Mouse (Mus musculus) cerebellum, adult (tissue): ENCODE measurements at regions not wholly inside any gene's neighbourhood (a gene's known extent, or its start where the extent isn't known, plus 50 kb on each side); places are given as distances from the start of the nearest gene placed in this dataset.

Source experiments
- ATAC-seq: cut with Nextera tagmentation; 2 replicates; pipeline ENCODE4 v1.9.2; 2017; ENCODE audit warnings: mild to moderate bottlenecking, moderate library complexity, mixed read lengths; ENCODE audit not compliant: insufficient number of reproducible peaks, low FRiP score, low TSS enrichment

GRCm38 (mm10) chr1:191486766-191487165 lies 83.7 kb upstream of the Ppp2r5a start:
- no peak for ATAC-seq

GRCm38 (mm10) chr1:191484726-191485425 lies 81.8 kb upstream of the Ppp2r5a start:
- ATAC-seq: peak; percentile 77

- no peak for ATAC-seq
These were observed 76.9 kb upstream of the Ppp2r5a start for GRCm38 (mm10) chr1:191479906-191480379.

- 0 out of 2 replicates have a peak, but pooled peaks have one; percentile 45 for ATAC-seq
These were observed 69.5 kb upstream of the Ppp2r5a start for GRCm38 (mm10) chr1:191472551-191472950.

- no peak for ATAC-seq
These were observed 68.4 kb upstream of the Ppp2r5a start for GRCm38 (mm10) chr1:191471489-191471888.

GRCm38 (mm10) chr1:191470190-191470985 lies 67.3 kb upstream of the Ppp2r5a start:
- no peak for ATAC-seq

- no peak for ATAC-seq
These were observed 65.9 kb upstream of the Ppp2r5a start for GRCm38 (mm10) chr1:191468837-191469529.

- no peak for ATAC-seq
These were observed 63.2 kb upstream of the Ppp2r5a start for GRCm38 (mm10) chr1:191466261-191466660.

- no peak for ATAC-seq
These were observed 62.7 kb upstream of the Ppp2r5a start for GRCm38 (mm10) chr1:191465723-191466122.

GRCm38 (mm10) chr1:191465170-191465569 lies 62.1 kb upstream of the Ppp2r5a start:
- no peak for ATAC-seq

GRCm38 (mm10) chr1:191461811-191462491 lies 58.9 kb upstream of the Ppp2r5a start:
- ATAC-seq: no peak

GRCm38 (mm10) chr1:191459066-191459465 lies 56.0 kb upstream of the Ppp2r5a start:
- ATAC-seq: no peak

- ATAC-seq: no peak
These were observed 55.2 kb upstream of the Ppp2r5a start for GRCm38 (mm10) chr1:191458292-191458691.

GRCm38 (mm10) chr1:191457103-191457502 lies 54.0 kb upstream of the Ppp2r5a start:
- no peak for ATAC-seq

- ATAC-seq: no peak
These were observed 51.5 kb upstream of the Ppp2r5a start for GRCm38 (mm10) chr1:191454604-191455003.

- ATAC-seq: no peak
These were observed 50.5 kb upstream of the Ppp2r5a start for GRCm38 (mm10) chr1:191453589-191453988.
